Mouse (Mus musculus): ENCODE results near the gene Mrps5.

Gene Mrps5

GRCm38 (mm10) chr2:127619311-127619710, 32.3 kb downstream of the Mrps5 start:
- no peak for DNase-seq (ENCODE audit: low read depth, low spot score)

- DNase-seq (ENCODE audit: low read depth, low spot score): no peak
Observed at GRCm38 (mm10) chr2:127622065-127622464, 35.0 kb downstream of the Mrps5 start.

GRCm38 (mm10) chr2:127624786-127625185, 37.8 kb downstream of the Mrps5 start:
- no peak for DNase-seq (ENCODE audit: low read depth, low spot score)

- no peak for DNase-seq (ENCODE audit: low read depth, low spot score)
Observed at GRCm38 (mm10) chr2:127625659-127626058, 38.6 kb downstream of the Mrps5 start.

- DNase-seq (ENCODE audit: low read depth, low spot score): no peak
Observed at GRCm38 (mm10) chr2:127627354-127627753, 40.3 kb downstream of the Mrps5 start.

- DNase-seq (ENCODE audit: low read depth, low spot score): no peak
Observed at GRCm38 (mm10) chr2:127627990-127628570, 41.1 kb downstream of the Mrps5 start.

- DNase-seq (ENCODE audit: low read depth, low spot score): no peak
Observed at GRCm38 (mm10) chr2:127632601-127633000, 45.6 kb downstream of the Mrps5 start.

GRCm38 (mm10) chr2:127635581-127635980, 48.6 kb downstream of the Mrps5 start:
- DNase-seq (ENCODE audit: low read depth, low spot score): no peak

- DNase-seq (ENCODE audit: low read depth, low spot score): no peak
Observed at GRCm38 (mm10) chr2:127638973-127639372, 52.0 kb downstream of the Mrps5 start.

GRCm38 (mm10) chr2:127643728-127644704, 57.0 kb downstream of the Mrps5 start:
- DNase-seq (ENCODE audit: low read depth, low spot score): no peak

GRCm38 (mm10) chr2:127646875-127647274, 59.9 kb downstream of the Mrps5 start:
- DNase-seq (ENCODE audit: low read depth, low spot score): no peak

- DNase-seq (ENCODE audit: low read depth, low spot score): no peak
Observed at GRCm38 (mm10) chr2:127648145-127648544, 61.1 kb downstream of the Mrps5 start.

- no peak for DNase-seq (ENCODE audit: low read depth, low spot score)
Observed at GRCm38 (mm10) chr2:127649921-127650320, 62.9 kb downstream of the Mrps5 start.

- no peak for DNase-seq (ENCODE audit: low read depth, low spot score)
Observed at GRCm38 (mm10) chr2:127651601-127652000, 64.6 kb downstream of the Mrps5 start.

- no peak for DNase-seq (ENCODE audit: low read depth, low spot score)
Observed at GRCm38 (mm10) chr2:127652335-127652734, 65.3 kb downstream of the Mrps5 start.

- no peak for DNase-seq (ENCODE audit: low read depth, low spot score)
Observed at GRCm38 (mm10) chr2:127652805-127653204, 65.8 kb downstream of the Mrps5 start.

- DNase-seq (ENCODE audit: low read depth, low spot score): no peak
Observed at GRCm38 (mm10) chr2:127654786-127655185, 67.8 kb downstream of the Mrps5 start.

- no peak for DNase-seq (ENCODE audit: low read depth, low spot score)
Observed at GRCm38 (mm10) chr2:127655419-127655818, 68.4 kb downstream of the Mrps5 start.

GRCm38 (mm10) chr2:127656086-127656720, 69.2 kb downstream of the Mrps5 start, which contains the start of gene Mal:
Gene Mal (minus strand): TSS chr2:127656695.
- no peak for DNase-seq (ENCODE audit: low read depth, low spot score)
